Mouse (Mus musculus) kidney, embryonic 14.5 days (tissue): ENCODE data around the gene Gm11492. TPM values are rescaled to one million over a fixed set of nuclear protein-coding genes. Genes with fewer than 3 reads are reported as not detected.

ENCODE experiments used
- ATAC-seq: fragments of 200-750 bp; cut with Nextera tagmentation; 2 replicates; pipeline ENCODE4 v1.8.0; 2017; ENCODE audit warnings: moderate number of reproducible peaks, mild to moderate bottlenecking, moderate TSS enrichment, moderate library complexity; ENCODE audit not compliant: low FRiP score, low TSS enrichment
- H3K27ac ChIP-seq: fragments of 300-500 bp; sonication (generic); 2 replicates; pipeline ENCODE4 v1.5.1; 2014; ENCODE audit warnings: low read depth, mild to moderate bottlenecking, low read length, moderate library complexity, mixed read lengths
- H3K27me3 ChIP-seq: fragments of 300-500 bp; sonication (generic); 2 replicates; pipeline ENCODE4 v1.6.1; 2014; ENCODE audit warnings: mild to moderate bottlenecking, low read length; ENCODE audit not compliant: control insufficient read depth, insufficient read depth
- H3K36me3 ChIP-seq: fragments of 300-500 bp; sonication (generic); 2 replicates; pipeline ENCODE4 v1.6.1; 2014; ENCODE audit warnings: low read length, mixed read lengths; ENCODE audit not compliant: control insufficient read depth, insufficient read depth
- H3K4me1 ChIP-seq: fragments of 300-500 bp; sonication (generic); 2 replicates; pipeline ENCODE4 v1.6.1; 2014; ENCODE audit warnings: low read length, mixed read lengths; ENCODE audit not compliant: control insufficient read depth, insufficient read depth
- H3K4me2 ChIP-seq: fragments of 300-500 bp; sonication (generic); replicated peaks from 2 replicates; pipeline ENCODE4 v1.6.1; 2014; ENCODE audit warnings: low read depth, mild to moderate bottlenecking, low read length
- H3K4me3 ChIP-seq: fragments of 300-500 bp; sonication (generic); 2 replicates; pipeline ENCODE4 v1.5.1; 2014; ENCODE audit warnings: mild to moderate bottlenecking, low read length
- H3K9ac ChIP-seq: fragments of 300-500 bp; sonication (generic); 2 replicates; pipeline ENCODE4 v1.6.1; 2014; ENCODE audit warnings: low read depth, mild to moderate bottlenecking, low read length, moderate library complexity
- H3K9me3 ChIP-seq: fragments of 300-500 bp; sonication (generic); 2 replicates; pipeline ENCODE4 v1.6.1; 2016; ENCODE audit warnings: low read length; ENCODE audit not compliant: control insufficient read depth
- WGBS: fragments of 180-500 bp; shearing (Covaris S2); extraction: QIAGEN DNeasy Blood & Tissue Kit; methylation state at CpG from one replicate; pipeline ENCODE4 v1.1.7; 2014; 5-methylcytosine and 5-hydroxymethylcytosine counted together
- polyA plus RNA-seq: library from polyadenylated mRNA; unstranded; fragments of >200 nt; fragmentation: Nextera tagmentation; extraction: Ambion mirVana; gene quantifications from 2 replicates; pipeline ENCODE4 v1.2.1, GENCODE M21; 2014

Gene Gm11492
- polyA plus RNA-seq, 1 experiment from 2014 or later, result not detected

GRCm38 (mm10) chr11:87603571-87603970 lies 37.1 kb downstream of the Gm11492 start:
- peaks cover 99% of the 10 kb centered on the region for H3K36me3 ChIP-seq
- 96% methylated on average over 2 of the region's 2 CpGs for WGBS
- no peaks in the 10 kb centered on the region for H3K9me3 ChIP-seq
- no peak overlapping the region for H3K9ac ChIP-seq
- H3K27ac ChIP-seq, result no peak overlapping the region
- no peak for ATAC-seq
- H3K27me3 ChIP-seq, result no peaks in the 10 kb centered on the region
- H3K4me2 ChIP-seq, result no peak overlapping the region
- no peak overlapping the region for H3K4me3 ChIP-seq
- no peaks in the 10 kb centered on the region for H3K4me1 ChIP-seq

GRCm38 (mm10) chr11:87609264-87609663 lies 42.8 kb downstream of the Gm11492 start:
- Histone ChIP-seq H3K27ac (no peak overlapping the region), H3K36me3 (peaks cover 96% of the 10 kb centered on the region), H3K4me3 (no peak overlapping the region), H3K4me2 (no peak overlapping the region), H3K4me1 (no peaks in the 10 kb centered on the region), H3K9ac (no peak overlapping the region), H3K9me3 (no peaks in the 10 kb centered on the region), H3K27me3 (no peaks in the 10 kb centered on the region)
- no peak for ATAC-seq
- WGBS, result 93% methylated on average over 7 of the region's 7 CpGs

GRCm38 (mm10) chr11:87611547-87611946 lies 45.1 kb downstream of the Gm11492 start:
- no peak overlapping the region for H3K4me2 ChIP-seq
- H3K9ac ChIP-seq, result no peak overlapping the region

GRCm38 (mm10) chr11:87613972-87614371 lies 47.5 kb downstream of the Gm11492 start:
- peaks cover 12% of the 10 kb centered on the region for H3K9me3 ChIP-seq
- ATAC-seq, result no peak
- H3K36me3 ChIP-seq, result peaks cover 92% of the 10 kb centered on the region
- H3K27me3 ChIP-seq, result no peaks in the 10 kb centered on the region
- no peaks in the 10 kb centered on the region for H3K4me1 ChIP-seq
- H3K4me3 ChIP-seq, result no peak overlapping the region
- WGBS, result 91% methylated on average over 7 of the region's 7 CpGs
- no peak overlapping the region for H3K9ac ChIP-seq
- no peak overlapping the region for H3K4me2 ChIP-seq
- no peak overlapping the region for H3K27ac ChIP-seq

More at GRCm38 (mm10) chr11:87611547-87611946, 45.1 kb downstream of the Gm11492 start:
- Histone ChIP-seq H3K4me1 (no peaks in the 10 kb centered on the region), H3K27ac (no peak overlapping the region), H3K36me3 (peaks cover 96% of the 10 kb centered on the region), H3K4me3 (no peak overlapping the region), H3K9me3 (peaks cover 2% of the 10 kb centered on the region; the same call in 1 of the 2 replicates), H3K27me3 (no peaks in the 10 kb centered on the region)
- ATAC-seq, result no peak
- WGBS, result 90% methylated on average over 9 of the region's 9 CpGs

- no peak for ATAC-seq
- WGBS, result 95% methylated on average over 5 of the region's 5 CpGs
Observed at GRCm38 (mm10) chr11:87615551-87615950, 49.1 kb downstream of the Gm11492 start.

GRCm38 (mm10) chr11:87615952-87616351 lies 49.5 kb downstream of the Gm11492 start:
- Histone ChIP-seq H3K27ac (no peak overlapping the region), H3K4me3 (no peak overlapping the region), H3K4me1 (no peaks in the 10 kb centered on the region), H3K36me3 (peaks cover 85% of the 10 kb centered on the region), H3K9ac (no peak overlapping the region), H3K9me3 (peaks cover 12% of the 10 kb centered on the region), H3K4me2 (no peak overlapping the region), H3K27me3 (no peaks in the 10 kb centered on the region)
- ATAC-seq, result no peak
- WGBS, result 97% methylated on average over 2 of the region's 2 CpGs

More at GRCm38 (mm10) chr11:87615551-87615950, 49.1 kb downstream of the Gm11492 start:
- no peak overlapping the region for H3K27ac ChIP-seq
- no peak overlapping the region for H3K9ac ChIP-seq
- no peak overlapping the region for H3K4me3 ChIP-seq
- no peak overlapping the region for H3K4me2 ChIP-seq
- no peaks in the 10 kb centered on the region for H3K27me3 ChIP-seq
- H3K36me3 ChIP-seq, result peaks cover 86% of the 10 kb centered on the region
- peaks cover 12% of the 10 kb centered on the region for H3K9me3 ChIP-seq
- no peaks in the 10 kb centered on the region for H3K4me1 ChIP-seq

- no peak within 1 kb of the TSS for H3K4me2 ChIP-seq
- no peak within 1 kb of the TSS for H3K27ac ChIP-seq
- H3K9ac ChIP-seq, result no peak within 1 kb of the TSS
- no peaks in the 10 kb centered on the region for H3K27me3 ChIP-seq
- H3K4me3 ChIP-seq, result no peak within 1 kb of the TSS
- peaks cover 77% of the 10 kb centered on the region for H3K36me3 ChIP-seq
- 88% methylated on average over 46 of the region's 69 CpGs for WGBS
- no peaks in the 10 kb centered on the region for H3K4me1 ChIP-seq
- 0 out of 2 replicates have a peak, but pooled peaks have one; percentile 28 for ATAC-seq
- H3K9me3 ChIP-seq, result peaks cover 12% of the 10 kb centered on the region
Observed at GRCm38 (mm10) chr11:87616790-87617474, 50.5 kb downstream of the Gm11492 start, which contains the start of gene Hsf5. Hsf5 (plus strand) TSS chr11:87617164.

- H3K4me3 ChIP-seq, result no peak overlapping the region
- no peaks in the 10 kb centered on the region for H3K27me3 ChIP-seq
- no peak overlapping the region for H3K9ac ChIP-seq
- H3K4me1 ChIP-seq, result no peaks in the 10 kb centered on the region
- peaks cover 73% of the 10 kb centered on the region for H3K36me3 ChIP-seq
- H3K9me3 ChIP-seq, result peaks cover 12% of the 10 kb centered on the region
- no peak overlapping the region for H3K4me2 ChIP-seq
- 96% methylated on average over 32 of the region's 32 CpGs for WGBS
- H3K27ac ChIP-seq, result no peak overlapping the region
- no peak for ATAC-seq
Observed at GRCm38 (mm10) chr11:87617606-87618005, 51.2 kb downstream of the Gm11492 start.
